Mouse (Mus musculus) R1 (cell line): ENCODE results near the gene Apoc3.

Experiments used
- DNase-seq: peaks from one replicate; pipeline ENCODE4 v3.0.0-alpha.2; 2018; ENCODE audit warnings: low read depth, low spot score

Apoc3 gene

GRCm38 (mm10) chr9:46230450-46230975 is 4.9 kb downstream of the Apoc3 start:
- DNase-seq: no peak

GRCm38 (mm10) chr9:46229573-46230449 is 5.6 kb downstream of the Apoc3 start:
- DNase-seq: peak; percentile 92

- DNase-seq: peak; percentile 18
Observed at GRCm38 (mm10) chr9:46228491-46228890, 6.9 kb downstream of the Apoc3 start, which contains the start of gene Apoa1. TSS of gene Apoa1 (plus strand) at chr9:46228580.

- no peak for DNase-seq
Observed at GRCm38 (mm10) chr9:46227064-46227614, 8.3 kb downstream of the Apoc3 start.

GRCm38 (mm10) chr9:46224945-46225660 is 10.3 kb downstream of the Apoc3 start:
- no peak for DNase-seq

GRCm38 (mm10) chr9:46224101-46224500 is 11.3 kb downstream of the Apoc3 start:
- no peak for DNase-seq

GRCm38 (mm10) chr9:46223090-46223489 is 12.3 kb downstream of the Apoc3 start:
- DNase-seq: no peak

GRCm38 (mm10) chr9:46218176-46218575 is 17.3 kb downstream of the Apoc3 start:
- no peak for DNase-seq

- no peak for DNase-seq
Observed at GRCm38 (mm10) chr9:46216744-46217470, 18.5 kb downstream of the Apoc3 start.

GRCm38 (mm10) chr9:46215338-46216322 is 19.8 kb downstream of the Apoc3 start:
- DNase-seq: no peak

- DNase-seq: no peak
Observed at GRCm38 (mm10) chr9:46214946-46215337, 20.5 kb downstream of the Apoc3 start.

GRCm38 (mm10) chr9:46214276-46214675 is 21.2 kb downstream of the Apoc3 start:
- DNase-seq: no peak

- no peak for DNase-seq
Observed at GRCm38 (mm10) chr9:46210473-46210872, 25.0 kb downstream of the Apoc3 start.

- no peak for DNase-seq
Observed at GRCm38 (mm10) chr9:46208401-46208974, 26.9 kb downstream of the Apoc3 start.

- DNase-seq: no peak
Observed at GRCm38 (mm10) chr9:46207501-46207869, 28.0 kb downstream of the Apoc3 start.

GRCm38 (mm10) chr9:46206834-46207500 is 28.5 kb downstream of the Apoc3 start:
- peak; percentile 26 for DNase-seq

GRCm38 (mm10) chr9:46199609-46200008 is 35.8 kb downstream of the Apoc3 start:
- DNase-seq: no peak

- DNase-seq: no peak
Observed at GRCm38 (mm10) chr9:46198936-46199335, 36.5 kb downstream of the Apoc3 start.

GRCm38 (mm10) chr9:46198461-46198860 is 37.0 kb downstream of the Apoc3 start:
- no peak for DNase-seq
